9 mouse cellular contexts compared by ENCODE assay signal in genomic region chrX:13236100-13236568, GRCm38 (mm10). TPM values are rescaled to one million over a fixed set of nuclear protein-coding genes. Genes with fewer than 3 reads are reported as not detected.
DNase-seq lines count a peak whose midpoint lies in the region; ATAC-seq and TF ChIP-seq lines count a peak whose summit lies in the region.
"Had no signal": no experiment of that assay in that cellular context is flagged by ENCODE, and none has a peak within 500 bp of the region (broad histone marks: within the 10 kb centered on the region; RNA-seq: fewer than 3 reads in every experiment).

No protein-coding gene starts in this region.

- peak; percentile 82 for ATAC-seq in hindbrain, postnatal 0 days
- ATAC-seq in liver, embryonic 11.5 days (replicated peaks; ENCODE audit: low FRiP score) = peak; percentile 78
- peak; percentile 63 for ATAC-seq in stomach, embryonic 16.5 days (ENCODE audit: insufficient read depth, low FRiP score)

- no peaks in the 10 kb centered on the region for H3K4me1 ChIP-seq in hindbrain, postnatal 0 days (ENCODE audit: insufficient read depth, low read length)
- H3K4me1 ChIP-seq in liver, embryonic 11.5 days (replicated peaks; ENCODE audit: control insufficient read depth, insufficient read depth, low read length) = no peaks in the 10 kb centered on the region; the same call in 1 of the 2 replicates
- peaks cover 3% of the 10 kb centered on the region; the same call in 1 of the 2 replicates for H3K4me1 ChIP-seq in stomach, embryonic 16.5 days (ENCODE audit: control insufficient read depth, insufficient read depth, low read length)

- no peaks in the 10 kb centered on the region for H3K9me3 ChIP-seq in hindbrain, postnatal 0 days (ENCODE audit: low read length)
- no peaks in the 10 kb centered on the region for H3K9me3 ChIP-seq in liver, embryonic 11.5 days (ENCODE audit: control insufficient read depth, low read length)
- H3K9me3 ChIP-seq in stomach, embryonic 16.5 days (replicated peaks; ENCODE audit: control insufficient read depth, low read length) = no peaks in the 10 kb centered on the region

- no peaks in the 10 kb centered on the region for H3K27me3 ChIP-seq in hindbrain, postnatal 0 days (ENCODE audit: insufficient read depth, low read length)
- peaks cover 7% of the 10 kb centered on the region; the same call in 1 of the 2 replicates for H3K27me3 ChIP-seq in liver, embryonic 11.5 days (replicated peaks; ENCODE audit: control insufficient read depth, insufficient read depth, low read length)
- H3K27me3 ChIP-seq in stomach, embryonic 16.5 days (ENCODE audit: control insufficient read depth, insufficient read depth, low read length) = no peaks in the 10 kb centered on the region; the same call in 1 of the 2 replicates

- intact Hi-C loops in left cerebral cortex, postnatal 10 days (cut with DNase I) = loop anchor here (10.0 kb wide), 1 partner anchor 109 kb away; no protein-coding TSS in a partner anchor

- H3K4me3 ChIP-seq in hindbrain, postnatal 0 days (ENCODE audit: low read length) = no peak overlapping the region
- H3K4me3 ChIP-seq in liver, embryonic 11.5 days (ENCODE audit: low read depth, low read length) = no peak overlapping the region
- H3K4me3 ChIP-seq in stomach, embryonic 16.5 days (replicated peaks; ENCODE audit: low read length) = no peak overlapping the region
- H3K4me3 ChIP-seq: myocyte had no signal

- no peak overlapping the region for H3K9ac ChIP-seq in hindbrain, postnatal 0 days (replicated peaks; ENCODE audit: low read length)
- no peak overlapping the region for H3K9ac ChIP-seq in liver, embryonic 11.5 days (ENCODE audit: low read depth, low read length)
- H3K9ac ChIP-seq in stomach, embryonic 16.5 days (ENCODE audit: low read length) = no peak overlapping the region

- no peaks in the 10 kb centered on the region for H3K36me3 ChIP-seq in hindbrain, postnatal 0 days (ENCODE audit: insufficient read depth, low read length)
- H3K36me3 ChIP-seq in liver, embryonic 11.5 days (ENCODE audit: control insufficient read depth, insufficient read depth, low read length) = no peaks in the 10 kb centered on the region
- H3K36me3 ChIP-seq in stomach, embryonic 16.5 days (ENCODE audit: control insufficient read depth, insufficient read depth, low read length) = no peaks in the 10 kb centered on the region

- no peak for TF ChIP-seq CTCF in hindbrain, postnatal 0 days (IDR thresholded peaks at IDR 0.05; ENCODE audit: low read depth)

- DNase-seq in lung, postnatal 10 days = peak; percentile 29
- DNase-seq in lung, postnatal 25 days (ENCODE audit: low spot score) = no peak
- peak; percentile 58 for DNase-seq in hindbrain, postnatal 0 days (ENCODE audit: low spot score)
- no peak for DNase-seq in liver, embryonic 11.5 days (ENCODE audit: low spot score)
- DNase-seq in spleen, postnatal 10 days (ENCODE audit: low spot score in 2 of 2) = no peak
- DNase-seq in left cerebral cortex, postnatal 10 days (ENCODE audit: extremely low spot score in 1 of 2, low spot score in 2 of 2) = no peak
- DNase-seq in right cerebral cortex, postnatal 25 days = no peak

- WGBS in hindbrain, postnatal 0 days = 18% methylated on average over 2 of the region's 2 CpGs
- 78% methylated on average over 2 of the region's 2 CpGs for WGBS in liver, embryonic 11.5 days
- 52% methylated on average over 2 of the region's 2 CpGs for WGBS in stomach, embryonic 16.5 days

- no peak overlapping the region for H3K4me2 ChIP-seq in hindbrain, postnatal 0 days (ENCODE audit: low read depth, low read length)
- H3K4me2 ChIP-seq in liver, embryonic 11.5 days = no peak overlapping the region
- no peak overlapping the region for H3K4me2 ChIP-seq in stomach, embryonic 16.5 days (ENCODE audit: low read depth, low read length)

- H3K27ac ChIP-seq in hindbrain, postnatal 0 days = 0 out of 2 replicates have a peak overlapping the region, but pooled peaks have one; percentile 20
- H3K27ac ChIP-seq in liver, embryonic 11.5 days (ENCODE audit: low read depth, low read length) = no peak overlapping the region; the same call in 1 of the 2 replicates
- H3K27ac ChIP-seq in stomach, embryonic 16.5 days (ENCODE audit: low read length) = no peak overlapping the region

RNA-seq across cellular contexts. Expression of gene Ddx3x, which starts 44.6 kb away (rescaled TPM):
- total RNA-seq in hindbrain, postnatal 0 days (2014; rRNA removed) = 92.2 and 103 TPM in 2 replicates
- 91.7 and 110 TPM in 2 replicates for polyA plus RNA-seq in hindbrain, postnatal 0 days (2015; fragmentation: Nextera tagmentation; extraction: Ambion mirVana)
- 136 and 150 TPM in 2 replicates for polyA plus RNA-seq in liver, embryonic 11.5 days (2014; fragmentation: Nextera tagmentation; extraction: Ambion mirVana)
- polyA plus RNA-seq in stomach, embryonic 16.5 days (2015; fragmentation: Nextera tagmentation; extraction: Ambion mirVana) = 116 and 117 TPM in 2 replicates
- 100 to 1,000 TPM; 161 to 203 TPM for total RNA-seq in left cerebral cortex, postnatal 10 days (2021)

Comparison
In these comparisons a context has a peak if more than half of its experiments do, and no peak if none do; other contexts are left out.
1. DNase-seq: peak in lung, postnatal 10 days (single experiment) and hindbrain, postnatal 0 days (single experiment); none in lung, postnatal 25 days (single experiment), liver, embryonic 11.5 days (single experiment), spleen, postnatal 10 days (0 of 2), left cerebral cortex, postnatal 10 days (0 of 2) and right cerebral cortex, postnatal 25 days (single experiment).
2. Peak in every context shown above with its lines, with median percentiles within 50 percentile points of each other: ATAC-seq.